18 mouse cellular contexts compared by ENCODE assay signal in the genomic region with DNA sequence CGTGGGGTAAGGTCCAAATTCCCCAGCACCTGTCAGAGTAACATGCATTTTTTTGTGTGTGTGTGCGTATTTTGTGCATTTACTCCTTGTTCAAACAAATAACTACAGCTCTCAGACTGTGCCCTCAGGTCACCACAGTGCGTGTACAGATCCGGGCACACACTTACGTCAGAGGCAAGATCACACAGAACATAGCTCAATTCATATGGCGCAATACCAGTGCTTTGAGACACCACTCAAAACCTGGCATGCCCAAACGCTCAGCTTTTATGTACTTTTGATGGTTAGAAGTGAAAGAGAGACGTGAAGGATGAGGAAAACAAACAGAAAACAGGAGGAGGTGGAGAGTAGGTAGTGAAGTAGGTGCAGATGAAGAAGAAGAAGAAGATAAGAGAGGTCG. TPM values are rescaled to one million over a fixed set of nuclear protein-coding genes. Genes with fewer than 3 reads are reported as not detected.
DNase-seq lines count a peak whose midpoint lies in the region; ATAC-seq and TF ChIP-seq lines count a peak whose summit lies in the region.
"Had no signal": no experiment of that assay in that cellular context is flagged by ENCODE, and none has a peak within 500 bp of the region (broad histone marks: within the 10 kb centered on the region; RNA-seq: fewer than 3 reads in every experiment).

No protein-coding gene starts in this region.

- peaks cover 14% of the 10 kb centered on the region for H3K4me1 ChIP-seq in liver, embryonic 16.5 days (ENCODE audit: control insufficient read depth, low read depth, low read length)
- H3K4me1 ChIP-seq in lung, embryonic 16.5 days (replicated peaks; ENCODE audit: control insufficient read depth, insufficient read depth, low read length): peaks cover 7% of the 10 kb centered on the region
- H3K4me1 ChIP-seq in stomach, postnatal 0 days (replicated peaks; ENCODE audit: control insufficient read depth, insufficient read depth): no peaks in the 10 kb centered on the region
- H3K4me1 ChIP-seq: embryonic facial prominence, embryonic 10.5 days; forebrain, embryonic 13.5 days; hindbrain, embryonic 13.5 days had no signal

- H3K9me3 ChIP-seq in liver, embryonic 16.5 days (replicated peaks; ENCODE audit: control insufficient read depth, low read length): no peaks in the 10 kb centered on the region
- no peaks in the 10 kb centered on the region for H3K9me3 ChIP-seq in lung, embryonic 16.5 days (ENCODE audit: control insufficient read depth, low read length)
- H3K9me3 ChIP-seq in stomach, postnatal 0 days (ENCODE audit: control insufficient read depth, low read length): no peaks in the 10 kb centered on the region
- H3K9me3 ChIP-seq: embryonic facial prominence, embryonic 10.5 days; forebrain, embryonic 13.5 days; heart, embryonic 10.5 days; hindbrain, embryonic 13.5 days had no signal

- WGBS in liver, embryonic 16.5 days (ENCODE audit: insufficient replicate concordance): 70% methylated on average over 9 of the region's 9 CpGs
- WGBS in lung, embryonic 16.5 days: 56% methylated on average over 9 of the region's 9 CpGs
- 70% methylated on average over 9 of the region's 9 CpGs for WGBS in stomach, postnatal 0 days

- no peaks in the 10 kb centered on the region for H3K27me3 ChIP-seq in liver, embryonic 16.5 days (ENCODE audit: control insufficient read depth, insufficient read depth, low read depth, low read length)
- no peaks in the 10 kb centered on the region for H3K27me3 ChIP-seq in lung, embryonic 16.5 days (ENCODE audit: control insufficient read depth, insufficient read depth, low read depth, low read length)
- H3K27me3 ChIP-seq in stomach, postnatal 0 days (ENCODE audit: control insufficient read depth, insufficient read depth, low read length): no peaks in the 10 kb centered on the region
- H3K27me3 ChIP-seq: forebrain, embryonic 13.5 days; hindbrain, embryonic 13.5 days had no signal

- no peak overlapping the region for H3K9ac ChIP-seq in liver, embryonic 16.5 days (ENCODE audit: low read depth, low read length)
- no peak overlapping the region for H3K9ac ChIP-seq in lung, embryonic 16.5 days (ENCODE audit: low read length)
- no peak overlapping the region for H3K9ac ChIP-seq in stomach, postnatal 0 days (ENCODE audit: low read length)
- H3K9ac ChIP-seq: forebrain, embryonic 13.5 days; hindbrain, embryonic 13.5 days had no signal

- no peak for TF ChIP-seq CTCF in stomach, postnatal 0 days (IDR thresholded peaks at IDR 0.05; ENCODE audit: low read depth)

- no peaks in the 10 kb centered on the region; the same call in 1 of the 2 replicates for H3K36me3 ChIP-seq in liver, embryonic 16.5 days (ENCODE audit: control insufficient read depth, insufficient read depth)
- H3K36me3 ChIP-seq in lung, embryonic 16.5 days (ENCODE audit: control insufficient read depth, insufficient read depth, low read length): no peaks in the 10 kb centered on the region
- no peaks in the 10 kb centered on the region for H3K36me3 ChIP-seq in stomach, postnatal 0 days (ENCODE audit: control insufficient read depth, insufficient read depth, low read length)
- H3K36me3 ChIP-seq: embryonic facial prominence, embryonic 10.5 days; hindbrain, embryonic 13.5 days had no signal

- no peak for TF ChIP-seq EP300 in stomach, postnatal 0 days (optimal IDR thresholded peaks at IDR 0.05)

- no peak overlapping the region for H3K27ac ChIP-seq in liver, embryonic 16.5 days (ENCODE audit: low read length)
- peak overlapping the region; percentile 36; the same call in 1 of the 2 replicates for H3K27ac ChIP-seq in lung, embryonic 16.5 days (ENCODE audit: low read length)
- H3K27ac ChIP-seq in stomach, postnatal 0 days (replicated peaks): no peak overlapping the region
- H3K27ac ChIP-seq: embryonic facial prominence, embryonic 10.5 days; forebrain, embryonic 13.5 days; heart, embryonic 10.5 days; hindbrain, embryonic 13.5 days had no signal

- no peak overlapping the region for H3K4me2 ChIP-seq in liver, embryonic 16.5 days (ENCODE audit: low read depth, low read length)
- H3K4me2 ChIP-seq in lung, embryonic 16.5 days (ENCODE audit: low read depth, low read length): no peak overlapping the region
- no peak overlapping the region for H3K4me2 ChIP-seq in stomach, postnatal 0 days (replicated peaks; ENCODE audit: low read depth)
- H3K4me2 ChIP-seq: forebrain, embryonic 13.5 days; hindbrain, embryonic 13.5 days had no signal

- no peak overlapping the region for H3K4me3 ChIP-seq in liver, embryonic 16.5 days (ENCODE audit: low read depth, low read length)
- H3K4me3 ChIP-seq in lung, embryonic 16.5 days (ENCODE audit: low read length): no peak overlapping the region
- no peak overlapping the region for H3K4me3 ChIP-seq in stomach, postnatal 0 days (ENCODE audit: low read depth, low read length)
- H3K4me3 ChIP-seq: embryonic facial prominence, embryonic 10.5 days; forebrain, embryonic 13.5 days; heart, embryonic 10.5 days; hindbrain, embryonic 13.5 days had no signal

- peak; percentile 59 for ATAC-seq in liver, embryonic 16.5 days (ENCODE audit: low read depth)
- ATAC-seq in lung, embryonic 16.5 days (ENCODE audit: low read depth): peak; percentile 77
- 0 out of 2 replicates have a peak, but pooled peaks have one; percentile 42 for ATAC-seq in stomach, postnatal 0 days (ENCODE audit: low FRiP score, low TSS enrichment)
- ATAC-seq: forebrain, embryonic 13.5 days had no signal

- no peak for DNase-seq in liver
- peak; percentile 74 for DNase-seq in lung, postnatal 25 days (ENCODE audit: low spot score)
- no peak for DNase-seq in stomach, postnatal 0 days (ENCODE audit: low spot score)
- DNase-seq in ovary, postnatal 14 days (ENCODE audit: low spot score): no peak
- no peak for DNase-seq in gastrocnemius, adult 18-20 months (ENCODE audit: low spot score)
- DNase-seq: adrenal gland, adult 2 months; adrenal gland, postnatal 25 days; cerebellum, adult 18-20 months; cerebellum, adult 9-11 months; gastrocnemius, postnatal 36 days; heart, adult 18-20 months; heart, postnatal 10 days had no signal

RNA-seq across cellular contexts. Expression of gene Tbc1d8, which starts 53.1 kb away (rescaled TPM):
- 6.2 and 7.2 TPM in 2 replicates for polyA plus RNA-seq in liver, embryonic 16.5 days (2015; fragmentation: Nextera tagmentation; extraction: Ambion mirVana)
- polyA plus RNA-seq in lung, embryonic 16.5 days (2015; fragmentation: Nextera tagmentation; extraction: Ambion mirVana): 13.3 and 14.7 TPM in 2 replicates
- polyA plus RNA-seq in stomach, postnatal 0 days (2015; fragmentation: Nextera tagmentation; extraction: Ambion mirVana): 5.3 and 7.3 TPM in 2 replicates
- total RNA-seq in gastrocnemius, adult 18-20 months (2021): 1 to 10 TPM; 8.3 to 9.5 TPM

RNA-seq across cellular contexts. Expression of gene Rpl31, which starts 57.9 kb away (rescaled TPM):
- polyA plus RNA-seq in liver, embryonic 16.5 days (2015; fragmentation: Nextera tagmentation; extraction: Ambion mirVana): 252 and 283 TPM in 2 replicates
- 449 and 553 TPM in 2 replicates for polyA plus RNA-seq in lung, embryonic 16.5 days (2015; fragmentation: Nextera tagmentation; extraction: Ambion mirVana)
- polyA plus RNA-seq in stomach, postnatal 0 days (2015; fragmentation: Nextera tagmentation; extraction: Ambion mirVana): 479 and 554 TPM in 2 replicates
- 100 to 1,000 TPM; 594 to 605 TPM for total RNA-seq in gastrocnemius, adult 18-20 months (2021)
